Mouse (Mus musculus): Measurements from ENCODE around the gene Cd200r4. TPM values are rescaled to one million over a fixed set of nuclear protein-coding genes. Genes with fewer than 3 reads are reported as not detected.

The Cd200r4 gene
- 0.11 and 0.28 TPM in 2 replicates for polyA plus RNA-seq (2015; fragmentation: Nextera tagmentation; extraction: Ambion mirVana)

DNA sequence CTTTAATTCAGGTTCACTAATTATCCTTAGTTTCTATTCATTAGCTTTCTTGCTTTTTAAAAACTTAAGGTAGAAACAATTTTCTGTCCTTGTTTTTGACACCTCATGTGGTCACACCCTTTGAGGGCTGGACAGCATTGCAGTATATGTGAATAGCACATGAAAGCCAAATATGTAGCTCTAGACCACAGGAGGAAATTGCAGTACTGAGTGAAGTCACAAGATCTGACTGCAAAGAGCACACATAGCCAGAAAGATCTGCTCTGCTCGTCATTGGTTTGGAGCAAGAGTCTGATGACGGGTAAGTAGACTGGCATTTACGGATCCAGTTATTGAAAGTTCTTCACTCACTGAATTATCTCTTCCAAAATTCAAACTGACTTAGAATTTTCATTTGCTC is at the start of gene Cd200r4:
Cd200r4 (plus strand) TSS at position 190 of the 400 bp plus-strand sequence.
- H3K4me2 ChIP-seq (ENCODE audit: low read depth, low read length): no peak within 1 kb of the TSS
- H3K4me3 ChIP-seq (ENCODE audit: low read length): no peak within 1 kb of the TSS
- no peak for ATAC-seq (ENCODE audit: low read depth)
- H3K27me3 ChIP-seq (ENCODE audit: control insufficient read depth, insufficient read depth, low read depth, low read length): no peaks in the 10 kb centered on the region
- no peak within 1 kb of the TSS for H3K27ac ChIP-seq (ENCODE audit: low read length)
- H3K36me3 ChIP-seq (ENCODE audit: control insufficient read depth, insufficient read depth, low read length): no peaks in the 10 kb centered on the region
- 85% methylated on average over 3 of the region's 3 CpGs for WGBS
- no peaks in the 10 kb centered on the region for H3K9me3 ChIP-seq (ENCODE audit: control insufficient read depth, low read length)
- no peak within 1 kb of the TSS for H3K9ac ChIP-seq (ENCODE audit: low read length)
- H3K4me1 ChIP-seq (replicated peaks; ENCODE audit: control insufficient read depth, insufficient read depth, low read length): no peaks in the 10 kb centered on the region

DNA sequence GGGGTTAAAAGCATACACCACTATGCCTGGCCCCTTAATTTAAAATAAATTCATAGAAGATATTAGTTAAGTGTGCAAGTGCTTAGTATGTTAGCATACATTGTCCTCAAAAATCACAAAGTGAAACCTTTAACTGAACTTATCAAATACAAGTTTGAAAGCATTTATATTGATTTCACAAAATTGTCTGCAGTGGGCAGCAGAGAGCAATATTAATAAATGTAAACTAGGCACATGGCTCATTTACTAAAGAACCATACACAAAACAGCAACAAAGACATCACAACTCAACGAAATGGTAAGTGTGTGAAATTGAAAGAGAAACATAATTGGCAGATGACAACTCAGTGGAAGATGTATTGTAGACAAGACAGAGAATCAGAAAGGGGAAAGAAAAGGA is 49.7 kb upstream of the Cd200r4 start:
- Histone ChIP-seq H3K27ac (ENCODE audit: low read length) (no peak overlapping the region), H3K27me3 (ENCODE audit: control insufficient read depth, insufficient read depth, low read depth, low read length) (no peaks in the 10 kb centered on the region), H3K9ac (ENCODE audit: low read length) (no peak overlapping the region), H3K4me2 (ENCODE audit: low read depth, low read length) (no peak overlapping the region), H3K9me3 (ENCODE audit: control insufficient read depth, low read length) (no peaks in the 10 kb centered on the region), H3K4me1 (replicated peaks; ENCODE audit: control insufficient read depth, insufficient read depth, low read length) (no peaks in the 10 kb centered on the region), H3K36me3 (ENCODE audit: control insufficient read depth, insufficient read depth, low read length) (no peaks in the 10 kb centered on the region), H3K4me3 (ENCODE audit: low read length) (no peak overlapping the region)
- 52% methylated on average over 1 of the region's 1 CpGs for WGBS
- no peak for ATAC-seq (ENCODE audit: low read depth)

DNA sequence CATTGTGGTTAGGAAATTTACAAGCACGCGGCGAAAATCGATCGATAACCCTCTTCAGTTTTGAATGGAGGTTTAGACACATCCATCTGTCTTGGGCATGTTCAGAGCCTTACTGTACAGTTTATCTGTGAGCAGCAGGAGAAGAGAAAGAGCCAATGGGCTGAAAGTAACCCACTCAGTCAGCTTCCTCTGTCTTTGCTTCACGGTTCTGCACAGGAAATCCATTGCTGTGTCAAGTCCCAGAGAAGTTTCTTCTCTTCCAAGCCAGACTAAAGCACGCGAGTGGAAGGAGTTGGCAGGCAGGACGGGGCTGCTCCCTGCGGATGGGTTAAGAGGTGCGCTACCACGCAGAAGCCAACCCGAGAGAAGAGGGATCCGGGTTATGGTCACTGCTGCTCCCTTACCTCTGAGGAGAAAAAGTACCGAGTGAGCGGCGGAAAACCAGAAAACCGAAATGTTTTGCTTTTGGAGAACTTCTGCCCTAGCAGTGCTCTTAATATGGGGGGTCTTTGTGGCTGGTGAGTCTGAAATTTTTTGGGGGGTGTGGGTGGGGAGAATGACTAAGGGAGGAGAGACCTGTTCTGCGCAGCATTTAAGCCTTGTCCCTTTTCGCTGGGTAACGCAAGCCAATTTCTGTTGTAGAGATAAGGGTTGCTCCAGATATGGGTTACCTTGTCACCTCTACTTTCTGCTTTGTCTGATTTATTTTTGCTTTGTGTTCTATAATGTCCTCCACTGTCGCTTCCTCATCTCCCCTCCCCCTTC is 45.8 kb upstream of the Cd200r4 start, which contains the start of gene Cd200r1:
Cd200r1 (plus strand) TSS at position 182 of the 765 bp plus-strand sequence.
- Histone ChIP-seq H3K9ac (ENCODE audit: low read length) (no peak within 1 kb of the TSS), H3K4me2 (ENCODE audit: low read depth, low read length) (no peak within 1 kb of the TSS), H3K4me3 (ENCODE audit: low read length) (no peak within 1 kb of the TSS), H3K9me3 (ENCODE audit: control insufficient read depth, low read length) (no peaks in the 10 kb centered on the region), H3K27ac (ENCODE audit: low read length) (no peak within 1 kb of the TSS), H3K27me3 (ENCODE audit: control insufficient read depth, insufficient read depth, low read depth, low read length) (no peaks in the 10 kb centered on the region), H3K36me3 (ENCODE audit: control insufficient read depth, insufficient read depth, low read length) (no peaks in the 10 kb centered on the region), H3K4me1 (replicated peaks; ENCODE audit: control insufficient read depth, insufficient read depth, low read length) (no peaks in the 10 kb centered on the region)
- 69% methylated on average over 22 of the region's 22 CpGs for WGBS
- no peak for ATAC-seq (ENCODE audit: low read depth)

DNA sequence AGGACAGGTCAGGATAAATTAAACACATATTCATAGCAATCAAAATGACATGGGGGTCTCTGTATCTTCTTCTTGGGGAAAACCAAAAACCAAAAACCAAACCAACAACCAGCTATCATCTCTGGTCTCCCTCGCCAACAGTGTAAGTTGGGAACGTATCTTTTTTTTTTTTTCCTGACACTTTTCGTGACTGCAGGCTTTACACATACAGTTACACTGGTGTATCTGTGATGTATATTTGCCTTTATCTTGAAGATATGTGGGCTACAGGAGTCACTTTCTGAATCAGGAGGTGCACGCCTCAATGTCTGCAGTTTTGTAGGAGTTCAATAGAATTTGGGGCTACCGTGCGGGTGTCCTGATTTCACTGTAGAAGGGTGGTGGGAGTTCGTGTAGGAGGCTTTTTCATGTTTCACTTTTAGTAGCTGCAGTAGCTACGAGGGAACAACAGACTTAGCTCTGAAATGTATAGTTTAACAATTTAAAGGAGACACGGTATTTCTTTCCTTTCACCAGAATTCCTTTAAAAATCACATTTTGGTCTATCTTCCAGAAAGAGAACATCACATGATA is 45.1 kb upstream of the Cd200r4 start:
- Histone ChIP-seq H3K4me3 (ENCODE audit: low read length) (no peak overlapping the region), H3K9me3 (ENCODE audit: control insufficient read depth, low read length) (no peaks in the 10 kb centered on the region)
- 82% methylated on average over 9 of the region's 9 CpGs for WGBS

DNA sequence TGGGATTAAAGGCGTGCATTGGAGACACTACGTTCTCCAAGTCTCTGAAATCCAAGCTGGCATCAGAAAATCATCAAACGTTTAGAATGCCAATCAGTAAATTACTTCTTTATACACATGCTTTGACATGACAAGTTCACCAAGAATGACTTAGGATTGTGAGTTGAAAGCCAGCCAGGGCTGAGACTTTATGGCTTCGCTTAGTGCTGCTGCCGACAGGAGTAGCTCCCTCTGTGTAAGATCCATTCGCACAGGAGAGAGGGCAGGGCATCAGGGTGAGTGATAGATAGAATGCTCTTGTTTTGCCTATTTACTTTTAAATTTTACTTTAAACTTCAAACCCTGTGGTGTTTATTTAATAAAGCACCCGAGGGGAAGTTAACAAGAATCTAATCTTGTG is 44.0 kb upstream of the Cd200r4 start:
- Histone ChIP-seq H3K36me3 (ENCODE audit: control insufficient read depth, insufficient read depth, low read length) (no peaks in the 10 kb centered on the region), H3K4me1 (replicated peaks; ENCODE audit: control insufficient read depth, insufficient read depth, low read length) (no peaks in the 10 kb centered on the region), H3K27me3 (ENCODE audit: control insufficient read depth, insufficient read depth, low read depth, low read length) (no peaks in the 10 kb centered on the region), H3K9me3 (ENCODE audit: control insufficient read depth, low read length) (no peaks in the 10 kb centered on the region), H3K4me3 (ENCODE audit: low read length) (no peak overlapping the region), H3K4me2 (ENCODE audit: low read depth, low read length) (no peak overlapping the region), H3K9ac (ENCODE audit: low read length) (no peak overlapping the region), H3K27ac (ENCODE audit: low read length) (no peak overlapping the region)
- 81% methylated on average over 7 of the region's 7 CpGs for WGBS
- no peak for ATAC-seq (ENCODE audit: low read depth)

More for the DNA sequence above, 45.1 kb upstream of the Cd200r4 start:
- Histone ChIP-seq H3K27ac (ENCODE audit: low read length) (no peak overlapping the region), H3K4me2 (ENCODE audit: low read depth, low read length) (no peak overlapping the region), H3K4me1 (replicated peaks; ENCODE audit: control insufficient read depth, insufficient read depth, low read length) (no peaks in the 10 kb centered on the region), H3K36me3 (ENCODE audit: control insufficient read depth, insufficient read depth, low read length) (no peaks in the 10 kb centered on the region), H3K27me3 (ENCODE audit: control insufficient read depth, insufficient read depth, low read depth, low read length) (no peaks in the 10 kb centered on the region), H3K9ac (ENCODE audit: low read length) (no peak overlapping the region)
- ATAC-seq (ENCODE audit: low read depth): no peak

DNA sequence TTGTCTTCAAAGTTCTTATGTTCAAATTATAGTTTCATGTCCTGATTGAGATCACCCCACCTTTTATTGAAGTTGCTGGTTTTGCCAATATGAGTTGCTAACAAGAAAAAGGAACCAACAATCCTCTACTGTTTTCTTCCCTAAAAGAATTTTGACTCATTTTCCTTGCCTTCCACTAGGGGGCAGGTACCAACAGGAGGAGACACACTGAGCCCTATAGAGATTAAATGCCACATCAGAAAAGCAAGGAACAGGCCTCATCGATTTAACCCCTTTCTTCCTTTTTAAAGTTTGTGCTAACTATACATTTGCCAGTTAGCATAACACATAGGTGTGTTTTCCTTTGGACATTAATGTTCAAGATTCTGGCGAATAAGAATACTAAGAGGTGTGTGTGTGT is 43.6 kb upstream of the Cd200r4 start:
- Histone ChIP-seq H3K4me2 (ENCODE audit: low read depth, low read length) (no peak overlapping the region), H3K4me1 (replicated peaks; ENCODE audit: control insufficient read depth, insufficient read depth, low read length) (no peaks in the 10 kb centered on the region), H3K9me3 (ENCODE audit: control insufficient read depth, low read length) (no peaks in the 10 kb centered on the region), H3K27ac (ENCODE audit: low read length) (no peak overlapping the region), H3K9ac (ENCODE audit: low read length) (no peak overlapping the region), H3K36me3 (ENCODE audit: control insufficient read depth, insufficient read depth, low read length) (no peaks in the 10 kb centered on the region), H3K27me3 (ENCODE audit: control insufficient read depth, insufficient read depth, low read depth, low read length) (no peaks in the 10 kb centered on the region), H3K4me3 (ENCODE audit: low read length) (no peak overlapping the region)
- WGBS: 42% methylated on average over 2 of the region's 2 CpGs
- ATAC-seq (ENCODE audit: low read depth): peak; percentile 52; the same call in 1 of the 2 replicates

DNA sequence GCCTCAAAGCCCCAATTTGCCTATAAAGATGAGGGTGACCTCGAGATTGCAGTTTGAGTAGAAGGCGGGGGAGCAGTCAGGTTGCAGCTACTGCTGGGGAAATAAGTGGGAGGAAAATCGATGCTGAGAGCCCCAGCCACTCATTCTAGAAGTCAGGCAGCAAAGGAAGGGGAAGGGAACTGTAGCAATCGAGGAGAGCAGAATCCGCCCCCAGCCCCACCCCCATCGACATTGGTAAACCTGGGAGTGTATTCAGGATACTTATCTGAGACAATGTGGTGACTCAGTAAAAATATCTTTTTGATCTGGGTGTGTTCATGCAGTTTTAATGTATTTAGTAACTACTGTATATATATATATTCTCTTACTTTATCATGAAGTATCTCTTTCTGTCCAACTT is 39.0 kb upstream of the Cd200r4 start:
- Histone ChIP-seq H3K27ac (ENCODE audit: low read length) (no peak overlapping the region), H3K9me3 (ENCODE audit: control insufficient read depth, low read length) (no peaks in the 10 kb centered on the region), H3K4me1 (replicated peaks; ENCODE audit: control insufficient read depth, insufficient read depth, low read length) (no peaks in the 10 kb centered on the region), H3K4me3 (ENCODE audit: low read length) (no peak overlapping the region), H3K36me3 (ENCODE audit: control insufficient read depth, insufficient read depth, low read length) (no peaks in the 10 kb centered on the region), H3K4me2 (ENCODE audit: low read depth, low read length) (no peak overlapping the region), H3K27me3 (ENCODE audit: control insufficient read depth, insufficient read depth, low read depth, low read length) (no peaks in the 10 kb centered on the region), H3K9ac (ENCODE audit: low read length) (no peak overlapping the region)
- 63% methylated on average over 6 of the region's 6 CpGs for WGBS
- ATAC-seq (ENCODE audit: low read depth): no peak

DNA sequence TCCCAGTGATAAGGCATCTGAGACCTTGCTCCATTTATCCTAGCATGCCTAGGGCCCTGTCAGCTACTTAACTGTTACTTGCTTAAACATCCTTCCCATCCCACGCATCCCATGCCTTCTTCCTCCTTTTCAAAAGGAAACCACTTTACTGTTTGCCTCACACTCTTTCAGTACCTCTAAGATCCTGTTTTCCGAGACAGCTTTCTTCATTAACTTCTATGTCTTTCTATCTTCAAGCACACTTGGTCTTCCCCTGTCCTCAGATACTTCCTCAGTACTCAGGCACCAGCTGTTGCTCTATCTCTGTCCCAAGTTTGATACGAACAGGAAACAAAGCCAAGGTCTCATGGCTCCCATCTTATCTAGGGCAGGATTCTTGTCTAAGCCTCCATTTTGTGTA is 37.9 kb upstream of the Cd200r4 start:
- 77% methylated on average over 3 of the region's 3 CpGs for WGBS
- Histone ChIP-seq H3K4me1 (replicated peaks; ENCODE audit: control insufficient read depth, insufficient read depth, low read length) (no peaks in the 10 kb centered on the region), H3K27ac (ENCODE audit: low read length) (no peak overlapping the region), H3K36me3 (ENCODE audit: control insufficient read depth, insufficient read depth, low read length) (no peaks in the 10 kb centered on the region), H3K4me2 (ENCODE audit: low read depth, low read length) (no peak overlapping the region), H3K4me3 (ENCODE audit: low read length) (no peak overlapping the region), H3K9ac (ENCODE audit: low read length) (no peak overlapping the region), H3K27me3 (ENCODE audit: control insufficient read depth, insufficient read depth, low read depth, low read length) (no peaks in the 10 kb centered on the region), H3K9me3 (ENCODE audit: control insufficient read depth, low read length) (no peaks in the 10 kb centered on the region)
- no peak for ATAC-seq (ENCODE audit: low read depth)

DNA sequence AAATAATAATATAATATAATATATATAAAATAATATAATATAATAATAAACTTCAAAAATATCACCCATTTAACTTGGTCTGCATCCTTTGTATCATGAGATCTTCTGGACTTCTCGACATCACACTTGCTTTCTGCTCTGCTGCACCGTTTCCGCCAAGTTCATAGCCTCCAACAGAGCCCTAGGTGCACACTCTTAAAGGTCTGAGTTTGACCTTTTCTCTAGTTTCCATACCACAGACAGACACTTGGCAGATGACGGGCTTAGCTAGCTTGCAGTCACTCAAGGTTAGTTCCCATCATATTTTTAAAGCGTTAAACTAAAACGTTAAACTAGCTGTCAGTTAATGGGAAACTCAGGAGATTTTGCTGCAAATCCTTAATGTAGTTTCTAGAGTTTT is 37.3 kb upstream of the Cd200r4 start:
- Histone ChIP-seq H3K9me3 (ENCODE audit: control insufficient read depth, low read length) (no peaks in the 10 kb centered on the region), H3K27ac (ENCODE audit: low read length) (no peak overlapping the region), H3K27me3 (ENCODE audit: control insufficient read depth, insufficient read depth, low read depth, low read length) (no peaks in the 10 kb centered on the region), H3K36me3 (ENCODE audit: control insufficient read depth, insufficient read depth, low read length) (no peaks in the 10 kb centered on the region), H3K4me3 (ENCODE audit: low read length) (no peak overlapping the region), H3K9ac (ENCODE audit: low read length) (no peak overlapping the region), H3K4me2 (ENCODE audit: low read depth, low read length) (no peak overlapping the region), H3K4me1 (replicated peaks; ENCODE audit: control insufficient read depth, insufficient read depth, low read length) (no peaks in the 10 kb centered on the region)
- ATAC-seq (ENCODE audit: low read depth): no peak
- 87% methylated on average over 6 of the region's 6 CpGs for WGBS
